Mouse (Mus musculus) gastrocnemius, postnatal 36 days (tissue): ENCODE measurements around the gene Hsd3b7. TPM values are rescaled to one million over a fixed set of nuclear protein-coding genes. Genes with fewer than 3 reads are reported as not detected.
A peak's percentile ranks its signal among the peaks of the same experiment; 100 is the strongest.

Experiments
- DNase-seq, 2 experiments: peaks; one replicate each; pipeline ENCODE4 v3.0.0; 2022
- intact Hi-C: fragments of 180-260 bp; cut with DNase I; formaldehyde crosslinking; loops from one replicate; pipeline ENCODE4 v1.15.1; 2025
- long read RNA-seq, 2 experiments: library from polyadenylated mRNA; stranded (forward); transcript quantifications; one replicate each; pipeline ENCODE4 v2.0.0; 2021
- total RNA-seq, 2 experiments: library from RNA; stranded (reverse); gene quantifications; 2 replicates each; pipeline ENCODE4 v1.2.3; 2021

The Hsd3b7 gene
- 1 to 10 TPM; 5.5 to 5.6 TPM for total RNA-seq
- long read RNA-seq, experiment 1, partial matches to known transcripts, result 1 of 6 reads
- long read RNA-seq, experiment 1, other reads (novel, unspliced or antisense), result 2 of 6 reads
- long read RNA-seq, experiment 2, transcript Hsd3b7-201 (7 exons, 1,828 nt), result major isoform, 6 of 9 reads
- long read RNA-seq, experiment 2, partial matches to known transcripts, result 0 of 9 reads
- long read RNA-seq, experiment 2, other reads (novel, unspliced or antisense), result 3 of 9 reads

DNA sequence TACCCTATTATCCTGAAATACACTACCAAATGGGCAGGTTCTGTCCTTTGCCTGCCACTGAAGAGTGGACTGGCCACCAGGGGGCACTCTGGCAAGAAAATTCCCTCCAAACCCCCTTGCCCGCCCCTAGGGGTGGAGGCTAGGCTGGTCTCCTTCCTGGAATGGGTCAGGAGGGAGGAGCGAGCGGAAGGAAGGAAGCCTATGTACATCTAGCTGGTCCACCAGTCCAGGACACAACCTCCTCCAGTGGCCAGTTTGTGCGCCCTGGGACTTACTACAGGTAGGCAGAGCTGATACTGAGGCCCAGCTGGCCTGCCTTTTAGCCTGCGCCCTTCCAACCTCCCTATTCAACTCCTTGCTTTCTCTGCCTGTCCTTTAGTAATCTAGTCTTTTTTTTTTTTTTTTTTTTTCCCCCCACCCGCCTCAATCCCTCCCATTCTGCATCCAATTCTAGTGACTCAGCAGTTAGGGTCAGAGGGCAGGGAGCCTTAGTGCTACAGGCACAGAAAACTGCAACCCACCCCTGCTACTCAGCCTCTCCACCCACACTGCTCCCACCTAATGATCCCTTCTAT lies at the start of gene Hsd3b7:
Gene Hsd3b7 (plus strand): TSS at position 170 of the 575 bp plus-strand sequence.
- peak; percentile 93 to 94 for DNase-seq
- intact Hi-C loops, result loop anchor here (5.0 kb wide), 2 partner anchors 77 to 137 kb away; partner anchors contain the start of genes Zfp646 and Zfp668

DNA sequence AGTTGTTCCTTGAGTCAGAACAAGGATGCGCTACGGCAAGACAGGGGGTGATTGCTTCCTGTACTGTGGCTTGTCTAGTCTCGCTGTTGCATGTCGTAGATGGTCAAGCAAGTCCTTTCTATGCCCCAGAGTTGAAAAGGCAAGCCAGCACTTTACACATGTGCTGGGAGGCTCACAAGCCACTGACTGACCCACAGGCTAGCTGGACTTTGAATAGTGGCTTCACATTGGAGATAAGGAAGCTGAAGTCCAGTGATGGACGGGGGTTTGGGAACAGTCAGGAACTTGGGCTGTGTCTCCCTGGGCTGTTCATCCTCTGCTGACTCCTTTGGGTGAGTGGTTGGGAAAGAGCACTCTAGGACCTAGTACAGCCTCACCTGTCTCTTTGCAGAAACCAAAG lies 48.8 kb upstream of the Hsd3b7 start:
- DNase-seq, result no peak
- intact Hi-C loops, result no loop called here

DNA sequence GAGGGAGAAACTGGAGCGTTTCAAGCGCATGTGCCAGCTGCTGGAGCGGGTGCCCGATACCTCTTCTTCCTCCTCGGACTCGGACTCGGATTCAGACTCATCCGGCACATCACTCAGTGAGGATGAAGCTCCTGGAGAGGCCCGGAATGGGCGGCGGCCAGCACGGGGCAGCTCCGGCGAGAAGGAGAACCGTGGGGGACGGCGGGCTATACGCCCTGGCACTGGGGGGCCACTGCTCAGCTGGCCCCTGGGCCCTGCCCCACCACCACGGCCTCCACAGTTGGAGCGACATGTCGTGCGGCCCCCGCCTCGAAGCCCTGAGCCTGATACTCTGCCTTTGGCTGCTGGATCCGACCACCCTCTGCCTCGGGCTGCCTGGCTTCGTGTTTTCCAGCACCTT lies 48.3 kb upstream of the Hsd3b7 start:
- DNase-seq, result no peak
- intact Hi-C loops, result no loop called here

- intact Hi-C loops, result no loop called here
- no peak for DNase-seq
These were observed 47.2 kb upstream of the Hsd3b7 start for GRCm38 (mm10) chr7:127753158-127753557.

GRCm38 (mm10) chr7:127753741-127754140 lies 46.7 kb upstream of the Hsd3b7 start:
- intact Hi-C loops, result no loop called here
- DNase-seq, result no peak

GRCm38 (mm10) chr7:127759716-127760115 lies 40.7 kb upstream of the Hsd3b7 start:
- intact Hi-C loops, result loop anchor here (5.0 kb wide), 1 partner anchor 87 kb away; no protein-coding TSS in a partner anchor
- no peak for DNase-seq

- intact Hi-C loops, result no loop called here
These were observed 39.9 kb upstream of the Hsd3b7 start for GRCm38 (mm10) chr7:127760478-127760877.

DNA sequence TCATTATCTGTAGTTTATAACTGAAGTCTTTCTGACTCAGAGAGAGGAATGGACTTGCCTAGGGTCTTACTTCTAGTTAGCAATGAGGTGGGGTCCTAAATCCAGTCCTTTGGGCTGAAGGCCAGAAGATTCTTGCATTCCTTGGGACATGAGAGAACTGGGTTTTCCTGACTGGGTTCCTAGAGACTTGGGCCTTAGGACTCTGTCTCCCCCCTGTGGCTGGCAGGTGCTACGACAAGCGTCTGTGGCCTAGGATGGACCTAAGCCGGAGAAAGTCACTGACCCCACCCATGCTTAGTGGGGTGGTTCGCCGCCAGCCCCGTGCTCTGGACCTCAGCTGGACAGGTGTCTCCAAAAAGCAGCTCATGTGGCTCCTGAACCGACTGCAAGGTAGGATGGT lies 39.4 kb upstream of the Hsd3b7 start:
- DNase-seq, result peak; percentile 59 to 71
- intact Hi-C loops, result no loop called here

More at GRCm38 (mm10) chr7:127760478-127760877, 39.9 kb upstream of the Hsd3b7 start:
- DNase-seq, result no peak

- no peak for DNase-seq
- intact Hi-C loops, result no loop called here
These were observed 36.8 kb upstream of the Hsd3b7 start for GRCm38 (mm10) chr7:127763642-127764041.

DNA sequence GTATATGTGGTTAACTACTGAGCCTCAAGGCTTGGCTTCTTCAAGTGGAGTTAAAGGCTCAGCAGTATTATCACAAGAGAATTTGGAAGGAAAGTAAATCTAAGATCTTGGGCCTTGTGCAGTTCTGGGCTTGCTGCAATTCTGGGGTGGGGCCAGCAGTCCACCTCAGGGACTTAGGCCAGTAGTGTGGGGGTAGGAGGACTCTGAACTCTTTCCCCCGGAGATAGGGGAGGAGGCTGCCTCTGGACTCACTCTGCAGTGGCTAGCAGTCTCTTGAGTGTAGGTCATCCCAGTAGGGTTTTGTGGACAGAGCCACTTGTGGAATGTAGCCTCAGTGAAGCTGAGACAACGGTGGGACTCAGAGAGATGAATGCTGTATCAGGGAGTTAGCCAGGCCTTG lies 34.6 kb upstream of the Hsd3b7 start:
- DNase-seq, result no peak
- intact Hi-C loops, result no loop called here

DNA sequence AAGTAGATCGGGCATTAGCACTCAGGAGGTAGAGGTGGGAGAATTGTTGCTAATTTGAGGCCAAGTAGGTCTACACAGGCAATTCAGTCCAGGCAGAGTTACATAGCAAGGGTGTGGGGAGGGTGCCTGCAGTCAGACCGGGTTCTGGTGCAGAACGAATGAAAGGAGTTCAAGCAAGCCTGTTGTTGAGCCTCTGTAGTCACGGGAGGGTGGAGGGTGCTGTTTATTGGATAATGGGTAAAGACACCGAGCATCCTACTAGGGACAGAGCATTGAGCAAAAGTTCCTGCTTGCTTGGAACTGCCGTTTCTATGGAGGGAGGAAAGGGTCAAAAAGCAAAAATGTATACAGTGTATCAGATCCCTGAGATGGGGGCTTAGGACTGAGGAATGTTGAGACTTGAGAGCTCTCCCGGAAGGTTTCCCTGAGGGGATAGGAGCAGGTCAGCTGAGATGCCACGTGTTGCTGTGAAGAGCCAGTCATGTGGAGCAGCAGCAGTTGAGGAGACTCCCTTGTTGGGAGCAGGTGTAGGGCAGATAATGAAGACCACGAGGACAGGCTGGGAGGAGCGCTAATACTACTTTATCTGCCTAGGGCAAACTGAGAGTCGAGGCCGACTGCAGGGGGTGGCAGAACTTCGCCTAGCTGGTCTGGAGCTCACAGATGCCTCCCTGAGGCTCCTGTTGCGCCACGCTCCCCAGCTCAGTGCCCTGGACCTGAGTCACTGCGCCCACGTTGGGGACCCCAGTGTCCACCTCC lies 33.4 kb upstream of the Hsd3b7 start:
- no peak for DNase-seq
- intact Hi-C loops, result no loop called here

GRCm38 (mm10) chr7:127767671-127768345 lies 32.6 kb upstream of the Hsd3b7 start:
- intact Hi-C loops, result no loop called here
- DNase-seq, result no peak

DNA sequence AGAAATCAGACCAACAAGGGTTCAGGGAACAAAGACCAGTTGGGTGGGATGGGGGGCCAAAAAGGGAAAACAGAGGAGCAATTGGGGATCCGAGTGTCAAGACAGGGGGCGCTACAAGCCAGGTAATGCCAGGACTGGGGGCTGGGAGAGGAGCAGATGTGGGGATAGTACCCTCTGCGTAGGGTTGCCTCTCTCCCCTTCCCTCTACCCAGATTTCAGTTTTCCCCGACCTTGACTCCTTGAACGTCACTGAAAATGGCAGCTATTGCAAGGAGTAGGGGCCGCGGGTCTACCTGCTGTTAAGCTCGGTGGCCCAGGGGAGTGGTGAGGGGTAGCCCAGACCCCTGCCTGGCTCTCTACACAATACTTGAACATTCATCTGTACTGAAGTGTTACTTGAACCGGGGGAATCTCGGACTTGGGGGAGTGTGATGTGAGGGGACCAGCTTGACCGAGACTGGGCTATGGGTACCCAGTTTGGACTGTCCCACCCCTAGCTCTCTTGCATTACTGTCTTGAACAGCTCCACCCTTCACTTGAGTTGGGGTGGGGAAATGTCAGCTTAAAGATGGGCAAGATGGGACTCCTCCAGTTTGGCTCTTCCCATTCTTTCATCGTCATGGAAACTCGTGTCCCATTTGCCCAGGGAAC lies 31.9 kb upstream of the Hsd3b7 start:
- DNase-seq, result no peak

DNA sequence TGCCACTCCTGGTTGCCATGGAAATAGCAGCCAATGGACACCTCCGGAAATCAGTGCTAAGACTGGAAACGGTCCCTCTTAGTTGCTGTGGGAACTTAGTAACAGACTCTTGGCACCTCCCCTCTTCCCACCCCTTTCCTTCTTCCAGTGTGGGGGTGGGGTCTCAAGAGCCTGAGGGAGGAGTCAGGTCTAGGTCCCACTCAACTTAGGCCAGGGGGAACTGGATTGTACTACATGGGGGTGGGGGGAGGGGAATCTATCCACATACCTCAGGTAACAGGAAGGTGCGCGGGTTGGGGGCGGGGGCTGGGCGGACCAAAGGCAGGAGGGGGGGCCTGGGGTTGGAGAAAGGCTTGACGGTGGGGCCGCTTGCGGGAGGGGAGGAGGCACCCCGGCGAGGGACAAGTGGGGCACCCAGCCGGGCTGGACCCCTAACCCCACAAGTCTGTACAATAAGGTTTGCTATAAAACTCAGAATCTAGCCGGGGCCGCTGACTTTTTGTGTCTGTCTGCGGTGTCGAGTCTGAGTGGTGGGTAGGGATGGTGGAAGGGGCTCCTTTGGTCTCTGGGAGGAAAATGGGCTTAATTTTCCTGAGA lies 31.3 kb upstream of the Hsd3b7 start:
- peak; percentile 91 for DNase-seq
- intact Hi-C loops, result no loop called here

More for the DNA sequence above, 31.9 kb upstream of the Hsd3b7 start:
- intact Hi-C loops, result no loop called here

DNA sequence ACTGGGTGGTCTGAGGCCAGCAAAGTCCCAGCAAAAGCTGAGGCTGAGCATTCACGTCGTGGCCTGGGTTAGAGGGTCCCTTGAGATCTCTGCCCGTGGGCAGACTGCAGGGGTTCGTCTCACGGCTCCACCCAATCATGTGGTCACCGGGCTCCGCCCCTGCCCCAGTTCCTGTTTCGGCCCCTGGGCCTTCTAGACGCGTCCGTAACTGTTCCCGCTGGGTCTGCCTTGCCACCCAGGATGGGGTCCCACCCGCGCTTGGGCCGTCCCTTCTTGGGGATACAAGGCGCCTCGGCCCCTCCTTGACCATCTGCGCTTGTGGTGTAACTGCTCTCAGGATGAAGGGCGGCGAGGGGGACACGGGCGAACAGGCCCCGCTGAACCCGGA lies 30.8 kb upstream of the Hsd3b7 start, which contains the start of gene Orai3:
Gene Orai3 (plus strand): TSS at position 165 of the 388 bp plus-strand sequence.
- DNase-seq, result peak; percentile 82 to 90
- intact Hi-C loops, result no loop called here

DNA sequence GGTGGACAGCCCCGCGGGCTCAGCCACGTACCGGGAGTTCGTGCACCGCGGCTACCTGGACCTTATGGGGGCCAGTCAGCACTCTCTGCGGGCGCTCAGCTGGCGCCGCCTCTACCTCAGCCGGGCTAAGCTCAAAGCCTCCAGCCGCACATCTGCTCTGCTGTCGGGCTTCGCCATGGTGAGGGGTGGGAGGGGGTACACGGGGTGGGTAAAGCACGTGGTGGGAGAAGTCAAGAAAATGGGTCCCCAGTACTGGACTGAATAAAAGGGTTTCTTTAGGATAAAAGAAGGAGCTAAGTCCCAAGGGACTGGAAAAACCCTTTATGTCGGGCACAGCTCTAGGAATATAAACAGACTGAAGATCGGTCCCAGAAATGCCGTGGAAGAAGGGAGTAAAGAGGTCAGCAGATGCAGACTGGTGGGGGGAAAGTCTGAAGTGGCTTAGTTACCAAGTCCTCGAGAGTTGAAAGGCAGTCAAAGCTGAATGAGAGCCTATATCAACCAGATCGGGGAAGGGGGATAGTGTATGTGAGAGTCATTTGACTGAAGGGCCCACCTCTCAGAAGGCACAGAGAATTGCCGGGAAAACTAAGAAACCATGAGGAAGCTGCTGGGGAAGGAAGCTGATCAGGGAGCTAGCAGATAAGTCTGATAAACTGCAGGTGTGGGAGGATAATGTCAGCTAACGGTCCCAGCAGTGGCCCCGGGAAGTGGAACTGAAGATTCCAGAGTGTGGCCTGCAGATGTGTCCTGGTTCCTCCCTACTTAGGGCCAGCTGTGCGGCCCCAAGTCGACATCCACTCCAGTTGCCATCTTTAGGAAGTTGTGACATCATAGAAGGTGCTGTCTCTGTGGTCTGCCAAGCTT lies 30.1 kb upstream of the Hsd3b7 start:
- DNase-seq, result no peak
- intact Hi-C loops, result no loop called here

DNA sequence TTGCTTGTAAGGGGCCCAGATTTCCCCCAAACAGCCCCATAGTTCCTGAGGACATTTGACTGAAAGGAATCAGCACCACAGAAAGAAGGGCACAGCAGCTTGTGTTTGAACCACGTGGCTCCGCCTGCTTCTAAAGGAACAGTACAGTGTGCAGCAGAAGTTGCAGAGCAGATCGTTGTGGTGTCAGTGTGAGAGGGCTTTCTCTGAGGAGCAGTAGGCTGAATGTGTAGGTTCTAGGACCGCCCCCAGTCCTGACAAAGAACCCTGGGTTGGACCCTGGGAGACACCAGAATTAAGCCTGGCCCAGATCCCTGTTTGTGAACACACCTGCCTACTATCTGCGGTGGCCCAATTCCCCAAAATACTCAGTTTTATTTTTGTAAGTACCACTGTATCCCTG lies 29.1 kb upstream of the Hsd3b7 start:
- DNase-seq, result no peak
- intact Hi-C loops, result no loop called here

- intact Hi-C loops, result no loop called here
- DNase-seq, result no peak
These were observed 28.3 kb upstream of the Hsd3b7 start for GRCm38 (mm10) chr7:127772080-127772479.

- no peak for DNase-seq
- intact Hi-C loops, result no loop called here
These were observed 27.8 kb upstream of the Hsd3b7 start for GRCm38 (mm10) chr7:127772557-127772956.
